Mouse (Mus musculus): ENCODE measurements at regions not wholly inside any gene's neighbourhood (a gene's known extent, or its start where the extent isn't known, plus 50 kb on each side); places are given as distances from the start of the nearest gene placed in this dataset.
A peak's percentile ranks its signal among the peaks of the same experiment; 100 is the strongest.

DNA sequence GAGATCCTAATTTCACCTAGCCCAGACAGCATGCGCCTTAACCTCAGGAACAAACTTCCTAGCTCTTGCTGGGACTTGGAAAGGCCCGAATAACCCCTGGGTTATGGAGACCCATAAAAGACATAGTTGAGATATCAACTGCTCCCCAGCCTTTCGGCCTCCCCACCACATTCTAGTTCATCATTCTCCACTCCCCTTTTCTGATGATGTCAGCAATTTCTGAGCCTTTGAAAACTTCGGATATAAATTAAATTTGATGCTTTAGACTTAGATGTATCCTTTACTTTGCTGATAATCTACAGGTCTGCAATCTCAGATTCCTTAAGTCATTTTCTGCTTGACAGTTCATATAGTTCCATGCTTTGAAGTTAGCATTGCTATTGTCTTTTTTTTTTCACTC is 149.3 kb downstream of the Cysltr2 start:
- DNase-seq (ENCODE audit: low spot score) (no peak), ATAC-seq (replicated peaks; ENCODE audit: low FRiP score, low read depth) (no peak)
- Histone ChIP-seq H3K36me3 (ENCODE audit: insufficient read depth, low read length) (no peaks in the 10 kb centered on the region), H3K27me3 (ENCODE audit: insufficient read depth, low read length) (no peaks in the 10 kb centered on the region), H3K4me1 (replicated peaks; ENCODE audit: insufficient read depth, low read length) (no peaks in the 10 kb centered on the region), H3K9ac (ENCODE audit: low read depth, low read length) (no peak overlapping the region), H3K27ac (no peak overlapping the region), H3K9me3 (replicated peaks; ENCODE audit: low read length) (no peaks in the 10 kb centered on the region), H3K4me3 (replicated peaks; ENCODE audit: low read depth, low read length) (no peak overlapping the region), H3K4me2 (ENCODE audit: low read length) (no peak overlapping the region)
- 92% methylated on average over 4 of the region's 4 CpGs for WGBS
- TF ChIP-seq CTCF (IDR thresholded peaks at IDR 0.05; ENCODE audit: low read depth) = no peak

DNA sequence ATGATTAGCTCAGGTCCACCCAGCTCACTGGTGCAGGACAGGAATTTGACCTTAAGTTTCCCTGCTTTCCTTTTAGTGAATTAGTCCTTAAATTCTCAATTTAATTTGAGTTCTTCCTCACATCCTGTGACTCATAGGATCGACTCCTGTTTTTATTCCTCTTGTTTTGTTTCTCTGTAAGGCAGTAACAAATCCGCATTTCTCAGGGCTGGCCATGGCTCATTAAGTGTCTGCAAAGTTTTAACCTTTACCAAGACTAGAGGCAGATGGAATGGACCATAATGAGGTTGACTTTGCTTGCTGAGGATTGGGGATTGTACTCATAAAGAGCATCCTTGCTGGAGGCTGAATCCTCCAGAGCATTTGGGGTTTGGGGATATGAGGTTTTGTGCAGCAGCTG is 156.6 kb downstream of the Cysltr2 start:
- Histone ChIP-seq H3K9me3 (replicated peaks; ENCODE audit: low read length) (no peaks in the 10 kb centered on the region), H3K9ac (ENCODE audit: low read depth, low read length) (no peak overlapping the region), H3K36me3 (ENCODE audit: insufficient read depth, low read length) (no peaks in the 10 kb centered on the region), H3K4me1 (replicated peaks; ENCODE audit: insufficient read depth, low read length) (no peaks in the 10 kb centered on the region), H3K27ac (no peak overlapping the region), H3K4me3 (replicated peaks; ENCODE audit: low read depth, low read length) (no peak overlapping the region), H3K4me2 (ENCODE audit: low read length) (no peak overlapping the region), H3K27me3 (ENCODE audit: insufficient read depth, low read length) (no peaks in the 10 kb centered on the region)
- DNase-seq (ENCODE audit: low spot score) (peak; percentile 56), ATAC-seq (replicated peaks; ENCODE audit: low FRiP score, low read depth) (no peak)
- 24% methylated on average over 2 of the region's 2 CpGs for WGBS
- TF ChIP-seq CTCF (IDR thresholded peaks at IDR 0.05; ENCODE audit: low read depth) = no peak

DNA sequence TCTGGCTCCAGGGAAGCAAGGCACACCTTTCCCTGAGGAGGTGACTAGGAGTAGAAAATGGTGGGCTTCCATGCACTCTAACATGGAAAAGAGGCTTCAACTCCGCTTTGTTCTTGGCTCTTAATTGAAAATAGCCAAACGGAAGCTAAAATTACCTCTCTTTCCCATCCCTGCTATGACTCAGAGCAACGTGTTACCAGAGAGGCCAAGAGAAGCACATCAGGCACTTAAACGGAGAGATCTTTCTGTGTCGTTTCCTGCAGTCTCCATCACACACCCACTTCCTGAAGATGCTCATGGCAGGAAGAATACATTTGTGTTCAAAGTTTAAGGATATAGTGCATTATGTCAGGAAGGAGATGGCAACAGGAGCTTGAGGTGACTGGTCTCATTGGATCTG is 159.3 kb downstream of the Cysltr2 start:
- no peak overlapping the region for H3K27ac ChIP-seq
- H3K27me3 ChIP-seq (ENCODE audit: insufficient read depth, low read length) = no peaks in the 10 kb centered on the region
- H3K36me3 ChIP-seq (ENCODE audit: insufficient read depth, low read length) = no peaks in the 10 kb centered on the region
- H3K4me3 ChIP-seq (replicated peaks; ENCODE audit: low read depth, low read length) = no peak overlapping the region
- H3K9me3 ChIP-seq (replicated peaks; ENCODE audit: low read length) = no peaks in the 10 kb centered on the region
- no peak for TF ChIP-seq CTCF (IDR thresholded peaks at IDR 0.05; ENCODE audit: low read depth)
- H3K9ac ChIP-seq (ENCODE audit: low read depth, low read length) = no peak overlapping the region
- H3K4me2 ChIP-seq (ENCODE audit: low read length) = no peak overlapping the region
- ATAC-seq (replicated peaks; ENCODE audit: low FRiP score, low read depth) (no peak), DNase-seq (ENCODE audit: low spot score) (no peak)
- WGBS = 59% methylated on average over 5 of the region's 5 CpGs
- no peaks in the 10 kb centered on the region for H3K4me1 ChIP-seq (replicated peaks; ENCODE audit: insufficient read depth, low read length)

GRCm38 (mm10) chr14:72887470-72888071 is 161.3 kb downstream of the Cysltr2 start:
- TF ChIP-seq CTCF (IDR thresholded peaks at IDR 0.05; ENCODE audit: low read depth) = no peak
- ATAC-seq (replicated peaks; ENCODE audit: low FRiP score, low read depth) (no peak), DNase-seq (ENCODE audit: low spot score) (peak; percentile 29)
- H3K4me3 ChIP-seq (replicated peaks; ENCODE audit: low read depth, low read length) = no peak overlapping the region
- H3K36me3 ChIP-seq (ENCODE audit: insufficient read depth, low read length) = no peaks in the 10 kb centered on the region
- H3K27ac ChIP-seq = no peak overlapping the region
- no peaks in the 10 kb centered on the region for H3K9me3 ChIP-seq (replicated peaks; ENCODE audit: low read length)
- no peaks in the 10 kb centered on the region for H3K27me3 ChIP-seq (ENCODE audit: insufficient read depth, low read length)
- WGBS = 28% methylated on average over 14 of the region's 14 CpGs
- no peak overlapping the region for H3K9ac ChIP-seq (ENCODE audit: low read depth, low read length)
- peak overlapping the region; percentile 21; the same call in 1 of the 2 replicates for H3K4me2 ChIP-seq (ENCODE audit: low read length)
- no peaks in the 10 kb centered on the region for H3K4me1 ChIP-seq (replicated peaks; ENCODE audit: insufficient read depth, low read length)

DNA sequence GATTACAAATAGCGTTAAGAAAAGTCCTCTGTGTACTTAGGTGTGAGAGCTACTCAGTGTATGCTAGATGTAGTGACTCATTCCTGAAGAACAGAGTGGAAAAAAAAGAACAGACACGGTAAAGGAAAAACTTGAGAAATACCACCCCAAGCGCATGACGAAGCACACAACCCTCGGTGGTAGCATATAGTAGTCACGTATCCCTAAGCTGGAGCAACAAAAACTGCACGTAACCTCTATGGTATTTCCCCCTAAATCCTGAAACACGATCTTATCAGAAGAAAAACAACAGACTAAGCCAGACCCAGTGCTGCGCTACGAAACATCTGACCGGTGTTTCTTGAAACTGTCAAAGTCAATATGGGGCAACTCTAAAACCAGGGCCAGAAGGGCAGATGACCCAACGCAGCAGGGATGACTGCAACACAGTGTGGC is 162.0 kb downstream of the Cysltr2 start:
- H3K27ac ChIP-seq = no peak overlapping the region
- ATAC-seq (replicated peaks; ENCODE audit: low FRiP score, low read depth) (no peak), DNase-seq (ENCODE audit: low spot score) (peak; percentile 68)
- H3K4me3 ChIP-seq (replicated peaks; ENCODE audit: low read depth, low read length) = no peak overlapping the region
- H3K4me2 ChIP-seq (ENCODE audit: low read length) = no peak overlapping the region
- no peak for TF ChIP-seq CTCF (IDR thresholded peaks at IDR 0.05; ENCODE audit: low read depth)
- no peaks in the 10 kb centered on the region for H3K4me1 ChIP-seq (replicated peaks; ENCODE audit: insufficient read depth, low read length)
- H3K27me3 ChIP-seq (ENCODE audit: insufficient read depth, low read length) = no peaks in the 10 kb centered on the region
- no peaks in the 10 kb centered on the region for H3K9me3 ChIP-seq (replicated peaks; ENCODE audit: low read length)
- H3K36me3 ChIP-seq (ENCODE audit: insufficient read depth, low read length) = no peaks in the 10 kb centered on the region
- H3K9ac ChIP-seq (ENCODE audit: low read depth, low read length) = no peak overlapping the region
- 24% methylated on average over 12 of the region's 12 CpGs for WGBS

GRCm38 (mm10) chr14:72885824-72886223 is 163.1 kb downstream of the Cysltr2 start:
- no peak overlapping the region for H3K27ac ChIP-seq
- no peaks in the 10 kb centered on the region for H3K36me3 ChIP-seq (ENCODE audit: insufficient read depth, low read length)
- H3K9me3 ChIP-seq (replicated peaks; ENCODE audit: low read length) = no peaks in the 10 kb centered on the region
- no peak overlapping the region for H3K9ac ChIP-seq (ENCODE audit: low read depth, low read length)
- H3K27me3 ChIP-seq (ENCODE audit: insufficient read depth, low read length) = no peaks in the 10 kb centered on the region
- DNase-seq (ENCODE audit: low spot score) = no peak
- no peak overlapping the region for H3K4me3 ChIP-seq (replicated peaks; ENCODE audit: low read depth, low read length)
- 76% methylated on average over 4 of the region's 4 CpGs for WGBS
- H3K4me1 ChIP-seq (replicated peaks; ENCODE audit: insufficient read depth, low read length) = no peaks in the 10 kb centered on the region
- no peak for ATAC-seq (replicated peaks; ENCODE audit: low FRiP score, low read depth)
- TF ChIP-seq CTCF (IDR thresholded peaks at IDR 0.05; ENCODE audit: low read depth) = no peak
- no peak overlapping the region for H3K4me2 ChIP-seq (ENCODE audit: low read length)

DNA sequence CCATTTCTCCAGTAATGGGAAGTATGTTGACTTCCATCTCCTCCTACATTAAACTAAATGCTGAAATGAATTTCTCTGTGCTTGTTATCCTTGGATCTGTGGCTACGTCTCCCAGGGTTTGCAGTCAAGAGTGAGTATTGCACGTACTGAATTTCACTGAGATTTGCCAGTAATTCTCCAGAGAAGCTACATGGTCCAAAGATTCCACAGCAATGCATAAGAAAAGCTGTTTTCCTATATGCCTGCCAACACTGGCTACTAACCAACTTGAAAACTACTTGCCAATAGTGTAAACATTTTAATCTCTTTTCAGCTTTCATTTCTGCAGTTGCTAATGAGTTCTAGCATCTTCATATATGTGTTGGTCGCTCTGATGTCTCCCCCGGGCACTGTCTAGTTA is 164.4 kb downstream of the Cysltr2 start:
- ATAC-seq (replicated peaks; ENCODE audit: low FRiP score, low read depth) = no peak
- Histone ChIP-seq H3K9ac (ENCODE audit: low read depth, low read length) (no peak overlapping the region), H3K27me3 (ENCODE audit: insufficient read depth, low read length) (no peaks in the 10 kb centered on the region), H3K4me2 (ENCODE audit: low read length) (no peak overlapping the region), H3K4me1 (replicated peaks; ENCODE audit: insufficient read depth, low read length) (no peaks in the 10 kb centered on the region), H3K27ac (no peak overlapping the region), H3K36me3 (ENCODE audit: insufficient read depth, low read length) (no peaks in the 10 kb centered on the region), H3K9me3 (replicated peaks; ENCODE audit: low read length) (no peaks in the 10 kb centered on the region), H3K4me3 (replicated peaks; ENCODE audit: low read depth, low read length) (no peak overlapping the region)
- WGBS = 80% methylated on average over 4 of the region's 4 CpGs
- no peak for TF ChIP-seq CTCF (IDR thresholded peaks at IDR 0.05; ENCODE audit: low read depth)
- DNase-seq (ENCODE audit: low spot score) = no peak
